Mouse (Mus musculus) testis, postnatal 14 days (tissue): Measurements from ENCODE around the gene Srrm1.

Experiments
- DNase-seq: peaks from one replicate; pipeline ENCODE4 v3.0.0; 2021; ENCODE audit warnings: low spot score

Srrm1 gene

GRCm38 (mm10) chr4:135271881-135272616 is 81.1 kb downstream of the Srrm1 start:
- peak; percentile 83 for DNase-seq

DNA sequence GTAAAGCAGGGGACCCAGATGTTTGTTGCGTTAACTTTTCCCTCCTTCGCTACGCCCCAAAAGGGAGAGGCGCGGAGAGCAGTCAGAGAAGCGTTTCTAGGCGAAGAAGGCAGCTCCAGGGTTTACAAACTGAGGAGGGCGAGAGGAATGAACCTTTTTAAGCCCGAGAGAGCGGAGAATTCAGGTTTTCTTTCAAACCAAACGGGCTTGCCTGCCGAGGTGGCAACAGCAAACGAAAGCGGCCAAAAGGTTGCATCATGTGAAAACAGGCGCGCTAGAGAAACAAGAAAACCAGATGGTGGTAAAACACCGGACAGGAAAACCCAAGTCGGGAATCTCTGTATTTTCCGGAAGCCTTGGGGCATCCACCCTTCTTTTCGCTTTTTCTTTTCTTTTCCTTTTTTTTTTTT is 81.7 kb downstream of the Srrm1 start:
- no peak for DNase-seq
